Mouse (Mus musculus) lung, postnatal 0 days (tissue): ENCODE results near the gene Drd4.

Experiments
- CTCF ChIP-seq: IDR thresholded peaks from 2 replicates; pipeline ENCODE4 v1.5.1; 2016; ENCODE audit warnings: antibody characterized with exemption, mild to moderate bottlenecking
- EP300 ChIP-seq: IDR thresholded peaks from 2 replicates; pipeline ENCODE4 v1.6.1; 2016; ENCODE audit warnings: antibody characterized with exemption, mild to moderate bottlenecking, control low read depth

DNA sequence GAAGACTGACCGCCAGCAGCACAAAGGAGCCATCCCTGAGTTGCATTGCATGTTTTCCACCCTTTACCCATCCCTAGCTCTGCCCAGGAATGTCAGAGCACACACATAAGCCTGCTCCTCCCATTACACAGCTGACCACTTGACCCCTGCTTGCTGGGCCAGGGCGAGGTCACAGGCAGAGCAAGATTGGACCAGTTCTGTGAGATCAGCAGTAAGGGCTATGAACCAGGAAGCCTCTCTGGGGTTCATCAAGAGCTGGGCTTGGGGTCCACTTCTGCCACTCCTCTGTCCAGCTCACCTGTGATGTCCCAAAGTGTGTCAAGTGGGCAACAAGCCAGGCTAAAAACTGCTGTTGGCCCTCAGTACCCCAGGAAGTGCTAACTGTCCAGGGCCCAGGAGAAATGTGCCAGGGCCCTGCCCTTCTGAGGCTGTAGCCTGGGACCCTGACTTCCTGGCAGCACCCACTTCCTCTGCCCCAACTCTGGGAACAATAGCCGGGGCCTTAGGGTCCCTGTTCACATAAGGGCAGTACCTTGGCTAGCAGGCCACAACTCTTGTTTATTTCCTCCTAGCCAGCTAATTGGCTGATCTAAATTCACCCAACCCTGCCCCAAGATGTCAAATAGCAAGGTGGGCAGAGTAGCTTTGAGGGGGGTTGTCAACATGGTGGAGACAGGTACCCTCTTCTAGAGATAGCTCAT, 46.1 kb downstream of the Drd4 start:
- no peak for TF ChIP-seq CTCF
- no peak for TF ChIP-seq EP300
